ENCODE assay signal across 10 mouse cellular contexts in genomic region chr12:105563726-105564275, GRCm38 (mm10). TPM values are rescaled to one million over a fixed set of nuclear protein-coding genes. Genes with fewer than 3 reads are reported as not detected.
DNase-seq lines count a peak whose midpoint lies in the region; ATAC-seq and TF ChIP-seq lines count a peak whose summit lies in the region.
"Had no signal": no experiment of that assay in that cellular context is flagged by ENCODE, and none has a peak within 500 bp of the region (broad histone marks: within the 10 kb centered on the region; RNA-seq: fewer than 3 reads in every experiment).

No protein-coding gene starts in this region.

- DNase-seq in cerebellum, adult 2 months: no peak
- no peak for DNase-seq in cerebellum, adult 9-10 months
- DNase-seq in right cerebral cortex, adult 18-20 months: peak; percentile 19
- DNase-seq in right cerebral cortex, postnatal 36 days (ENCODE audit: low spot score in 2 of 2): no peak
- peak; percentile 36 to 54 for DNase-seq in lung, postnatal 4 days
- no peak for DNase-seq in left cerebral cortex, postnatal 4 days
- DNase-seq: kidney, postnatal 36 days; spleen, adult 18-20 months had no signal

- no peak for ATAC-seq in erythroblast, adult 5-6 weeks (replicated peaks; ENCODE audit: low FRiP score, poor library complexity, severe bottlenecking)
- ATAC-seq in inflammation-experienced regulatory T-cells, adult 6 months: no peak

- H3K27ac ChIP-seq in cerebellum, adult 2 months (ENCODE audit: insufficient read depth, low read length): no peak overlapping the region

- 8% methylated on average over 25 of the region's 25 CpGs for WGBS in cerebellum, adult 2 months

- no peaks in the 10 kb centered on the region; the same call in 1 of the 2 replicates for H3K27me3 ChIP-seq in cerebellum, adult 2 months (ENCODE audit: control insufficient read depth, insufficient read depth, low read length)

- no peak for TF ChIP-seq POLR2A in cerebellum, adult 2 months (IDR thresholded peaks at IDR 0.05; ENCODE audit: borderline replicate concordance, insufficient read depth, low read length)

- H3K4me1 ChIP-seq in cerebellum, adult 2 months (ENCODE audit: control insufficient read depth, insufficient read depth, low read length): peaks cover 6% of the 10 kb centered on the region; the same call in 1 of the 2 replicates

- intact Hi-C loops in left cerebral cortex, postnatal 4 days (cut with DNase I): no loop called here

- H3K4me3 ChIP-seq in cerebellum, adult 2 months (replicated peaks; ENCODE audit: insufficient read depth, low read depth, low read length): peak overlapping the region; percentile 16

- no peak for TF ChIP-seq CTCF in cerebellum, adult 2 months (IDR thresholded peaks at IDR 0.05; ENCODE audit: borderline replicate concordance, insufficient read depth, low read depth, low read length)

RNA-seq across cellular contexts. Expression of gene Bdkrb2, which starts 0.8 kb away (rescaled TPM):
- polyA plus RNA-seq in cerebellum, adult 2 months (2012; rRNA removed): 0.68 and 0.70 TPM in 2 replicates
- total RNA-seq in erythroblast, adult 5-6 weeks (2015; ENCODE audit: low replicate concordance): not detected in 2 replicates
- total RNA-seq in erythroblast, adult 5-6 weeks (2017; ENCODE audit: low replicate concordance): not detected in 2 replicates
- total RNA-seq in left cerebral cortex, postnatal 4 days (2021): under 1 TPM; 0.42 to 0.58 TPM
- polyA plus RNA-seq in inflammation-experienced regulatory T-cells, adult 6 months (2017; shearing (Covaris generic)): not detected

RNA-seq across cellular contexts. Expression of gene Bdkrb1, which starts 39.1 kb away (rescaled TPM):
- polyA plus RNA-seq in cerebellum, adult 2 months (2012; rRNA removed): 0.36 TPM in 1 of 2 replicates, not detected in the other
- not detected in 2 replicates for total RNA-seq in erythroblast, adult 5-6 weeks (2015; ENCODE audit: low replicate concordance)
- not detected in 2 replicates for total RNA-seq in erythroblast, adult 5-6 weeks (2017; ENCODE audit: low replicate concordance)
- not detected for total RNA-seq in left cerebral cortex, postnatal 4 days (2021)
- 1 to 10 TPM in 2 of 3 experiments, under 1 TPM in 1; 0.63 to 2.0 (median 1.4) TPM for polyA plus RNA-seq in inflammation-experienced regulatory T-cells, adult 6 months (2017; shearing (Covaris generic))

Comparison
In these comparisons a context has a peak if more than half of its experiments do, and no peak if none do; other contexts are left out.
1. DNase-seq: peak in right cerebral cortex, adult 18-20 months (single experiment) and lung, postnatal 4 days (2 of 2); none in cerebellum, adult 2 months (0 of 2), cerebellum, adult 9-10 months (single experiment), right cerebral cortex, postnatal 36 days (0 of 2) and left cerebral cortex, postnatal 4 days (single experiment).